Mouse (Mus musculus) forebrain, embryonic 12.5 days (tissue): Measurements from ENCODE around the gene Thada. TPM values are rescaled to one million over a fixed set of nuclear protein-coding genes. Genes with fewer than 3 reads are reported as not detected.
A peak's percentile ranks its signal among the peaks of the same experiment; 100 is the strongest.
"Not testable (repeated sequence)": the region's sequence is repeated elsewhere in the genome, so short reads cannot be mapped to it uniquely, and the experiment has no call there.

Experiments
- ATAC-seq: fragments of 200-750 bp; cut with Nextera tagmentation; 2 replicates; pipeline ENCODE4 v1.8.0; 2017; ENCODE audit warnings: moderate TSS enrichment; ENCODE audit not compliant: low FRiP score
- H3K27ac ChIP-seq: fragments of 300-500 bp; sonication (generic); 2 replicates; pipeline ENCODE4 v1.5.1; 2016; ENCODE audit warnings: mild to moderate bottlenecking
- H3K27me3 ChIP-seq: fragments of 300-500 bp; sonication (generic); 2 replicates; pipeline ENCODE4 v1.6.1; 2016; ENCODE audit warnings: mild to moderate bottlenecking
- H3K36me3 ChIP-seq: fragments of 300-500 bp; sonication (generic); replicated peaks from 2 replicates; pipeline ENCODE4 v1.6.1; 2016; ENCODE audit warnings: mild to moderate bottlenecking
- H3K4me1 ChIP-seq: fragments of 300-500 bp; sonication (generic); 2 replicates; pipeline ENCODE4 v1.6.1; 2016
- H3K4me2 ChIP-seq: fragments of 300-500 bp; sonication (generic); 2 replicates; pipeline ENCODE4 v1.6.1; 2016; ENCODE audit warnings: mild to moderate bottlenecking, moderate library complexity
- H3K4me3 ChIP-seq: fragments of 300-500 bp; sonication (generic); replicated peaks from 2 replicates; pipeline ENCODE4 v1.5.1; 2016; ENCODE audit warnings: mild to moderate bottlenecking
- H3K9ac ChIP-seq: fragments of 300-500 bp; sonication (generic); 2 replicates; pipeline ENCODE4 v1.6.1; 2016; ENCODE audit warnings: mild to moderate bottlenecking
- H3K9me3 ChIP-seq: fragments of 300-500 bp; sonication (generic); 2 replicates; pipeline ENCODE4 v1.6.1; 2016
- WGBS: fragments of 180-500 bp; shearing (Covaris S2); methylation state at CpG from one replicate; pipeline ENCODE4 v1.1.7; 2016; 5-methylcytosine and 5-hydroxymethylcytosine counted together
- polyA plus RNA-seq: library from polyadenylated mRNA; unstranded; fragments of >200 nt; fragmentation: Nextera tagmentation; extraction: Ambion mirVana; gene quantifications from 2 replicates; pipeline ENCODE4 v1.2.1, GENCODE M21; 2016

The Thada gene
- polyA plus RNA-seq, 1 experiment from 2014 or later = 11.8 TPM

GRCm38 (mm10) chr17:84189127-84189854, 276.7 kb downstream of the Thada start:
- WGBS = 76% methylated on average over 5 of the region's 5 CpGs
- peaks cover 32% of the 10 kb centered on the region for H3K4me1 ChIP-seq
- peak overlapping the region; percentile 71; the same call in 1 of the 2 replicates for H3K9ac ChIP-seq
- peaks cover 5% of the 10 kb centered on the region; the same call in 1 of the 2 replicates for H3K27me3 ChIP-seq
- H3K36me3 ChIP-seq = peaks cover 19% of the 10 kb centered on the region
- H3K27ac ChIP-seq = peak overlapping the region; percentile 96
- no peaks in the 10 kb centered on the region for H3K9me3 ChIP-seq
- ATAC-seq = no peak
- peak overlapping the region; percentile 84 for H3K4me2 ChIP-seq
- no peak overlapping the region for H3K4me3 ChIP-seq

DNA sequence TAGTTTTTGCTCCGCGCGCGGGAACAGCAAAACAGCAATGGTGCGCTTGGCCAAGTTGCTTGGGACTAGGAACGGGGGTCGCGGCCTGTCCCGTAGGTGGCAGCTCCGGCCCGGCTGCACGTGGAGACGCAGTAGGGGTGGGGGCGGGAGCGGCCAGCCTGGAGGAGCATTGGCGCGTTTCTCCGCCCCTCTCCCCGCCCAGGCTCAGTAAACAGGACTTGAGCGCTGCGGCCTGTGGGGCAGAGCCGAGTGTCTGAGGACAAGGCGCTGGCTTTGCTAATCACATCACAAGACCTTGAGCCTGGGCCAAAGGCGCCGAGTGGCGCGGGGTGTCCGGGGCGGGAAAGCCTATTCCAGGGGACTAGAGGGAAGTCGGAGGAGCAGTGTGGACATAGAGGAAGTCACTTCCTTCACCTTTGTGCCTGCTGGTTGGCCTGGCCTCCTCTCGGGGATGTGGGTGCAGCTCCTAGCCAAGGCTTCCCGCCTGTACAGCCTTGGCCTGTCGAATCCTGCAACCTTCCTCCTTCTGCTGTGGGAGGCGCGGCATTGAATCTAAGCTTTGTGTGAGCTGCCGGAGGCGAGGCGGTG, 277.5 kb downstream of the Thada start:
- peaks cover 35% of the 10 kb centered on the region for H3K4me1 ChIP-seq
- peak overlapping the region; percentile 84 for H3K4me2 ChIP-seq
- H3K9ac ChIP-seq = peak overlapping the region; percentile 71
- H3K9me3 ChIP-seq = no peaks in the 10 kb centered on the region
- peaks cover 5% of the 10 kb centered on the region; the same call in 1 of the 2 replicates for H3K27me3 ChIP-seq
- peaks cover 19% of the 10 kb centered on the region for H3K36me3 ChIP-seq
- peak; percentile 85 for ATAC-seq
- WGBS = under 1% methylated on average over 37 of the region's 38 CpGs
- peak overlapping the region; percentile 62 for H3K4me3 ChIP-seq
- peak overlapping the region; percentile 96 for H3K27ac ChIP-seq

GRCm38 (mm10) chr17:84187727-84188373, 278.2 kb downstream of the Thada start, which contains the start of gene Zfp36l2:
Zfp36l2 (minus strand) TSS chr17:84187947.
- Histone ChIP-seq H3K9ac (peak within 1 kb of the TSS; percentile 87), H3K4me1 (peaks cover 41% of the 10 kb centered on the region)

GRCm38 (mm10) chr17:84187264-84187663, 278.7 kb downstream of the Thada start:
- H3K9me3 ChIP-seq, H3K27me3 ChIP-seq, ATAC-seq: not testable (repeated sequence)
- Histone ChIP-seq H3K9ac (peak overlapping the region; percentile 87), H3K27ac (peak overlapping the region; percentile 96), H3K36me3 (peaks cover 17% of the 10 kb centered on the region), H3K4me3 (peak overlapping the region; percentile 68), H3K4me2 (peak overlapping the region; percentile 84), H3K4me1 (peaks cover 45% of the 10 kb centered on the region)
- WGBS = under 1% methylated on average over 14 of the region's 37 CpGs

More at GRCm38 (mm10) chr17:84187727-84188373, 278.2 kb downstream of the Thada start, which contains the start of gene Zfp36l2:
- peak; percentile 90 for ATAC-seq
- H3K4me3 ChIP-seq = peak within 1 kb of the TSS; percentile 68
- under 1% methylated on average over 69 of the region's 76 CpGs for WGBS
- peaks cover 5% of the 10 kb centered on the region; the same call in 1 of the 2 replicates for H3K27me3 ChIP-seq
- H3K4me2 ChIP-seq = peak within 1 kb of the TSS; percentile 84
- H3K27ac ChIP-seq = peak within 1 kb of the TSS; percentile 96
- H3K9me3 ChIP-seq = no peaks in the 10 kb centered on the region
- peaks cover 19% of the 10 kb centered on the region for H3K36me3 ChIP-seq

- Histone ChIP-seq H3K9me3 (no peaks in the 10 kb centered on the region), H3K9ac (peak overlapping the region; percentile 87), H3K27me3 (peaks cover 5% of the 10 kb centered on the region; the same call in 1 of the 2 replicates), H3K4me1 (peaks cover 49% of the 10 kb centered on the region), H3K36me3 (peaks cover 10% of the 10 kb centered on the region), H3K4me3 (peak overlapping the region; percentile 68), H3K4me2 (peak overlapping the region; percentile 81), H3K27ac (peak overlapping the region; percentile 89)
- ATAC-seq = no peak
- WGBS = 1% methylated on average over 79 of the region's 80 CpGs
Measured at GRCm38 (mm10) chr17:84186451-84187202, 279.4 kb downstream of the Thada start.

DNA sequence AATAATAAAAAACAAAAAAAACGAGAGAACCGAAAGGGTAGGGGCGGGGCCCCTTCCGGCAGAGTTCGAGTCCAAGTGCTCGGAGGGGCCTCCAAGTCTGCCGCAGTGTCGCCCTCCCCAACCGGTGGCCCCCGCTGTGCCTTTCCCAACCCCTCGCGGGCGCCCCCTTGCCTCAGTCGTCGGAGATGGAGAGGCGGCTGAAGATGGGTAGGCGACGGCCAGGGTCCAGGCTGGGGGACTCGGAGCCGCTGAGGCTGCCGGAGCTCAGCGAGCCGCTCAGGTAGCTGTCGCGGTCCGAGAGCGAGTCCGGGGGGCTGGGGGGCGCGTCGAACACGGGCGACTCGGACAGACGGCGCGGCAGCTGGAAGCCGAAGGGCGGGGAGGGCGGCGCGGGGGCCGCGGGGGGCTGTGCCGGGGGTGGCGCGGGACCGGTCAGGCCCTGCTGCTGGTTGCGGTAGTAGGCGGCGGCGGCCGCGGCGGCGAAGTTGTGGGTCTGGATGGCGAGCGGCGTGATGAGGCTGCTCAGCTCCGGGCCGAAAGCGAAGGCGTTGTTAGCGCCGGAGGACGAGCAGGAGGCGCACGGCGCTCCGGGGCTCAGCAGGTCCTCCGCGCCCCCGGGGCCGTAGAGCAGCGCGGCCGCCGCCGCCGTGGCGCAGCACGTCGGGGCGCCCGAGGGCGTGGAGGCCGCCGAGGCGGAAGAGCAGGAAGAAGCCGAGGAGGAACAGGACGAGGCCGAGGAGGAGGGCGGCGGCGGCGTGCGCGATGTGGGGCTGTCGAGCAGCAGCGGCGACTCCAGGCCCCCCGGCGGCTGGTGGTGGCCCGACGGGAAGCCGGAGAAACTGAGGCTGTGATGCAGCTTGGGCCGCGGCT, 280.2 kb downstream of the Thada start:
- Histone ChIP-seq H3K27me3 (peaks cover 5% of the 10 kb centered on the region; the same call in 1 of the 2 replicates), H3K9ac (peak overlapping the region; percentile 87), H3K4me1 (peaks cover 56% of the 10 kb centered on the region), H3K36me3 (peaks cover 7% of the 10 kb centered on the region; the same call in 1 of the 2 replicates), H3K4me3 (peak overlapping the region; percentile 68), H3K27ac (peak overlapping the region; percentile 89), H3K4me2 (peak overlapping the region; percentile 81), H3K9me3 (no peaks in the 10 kb centered on the region)
- ATAC-seq = no peak
- WGBS = under 1% methylated on average over 101 of the region's 108 CpGs

DNA sequence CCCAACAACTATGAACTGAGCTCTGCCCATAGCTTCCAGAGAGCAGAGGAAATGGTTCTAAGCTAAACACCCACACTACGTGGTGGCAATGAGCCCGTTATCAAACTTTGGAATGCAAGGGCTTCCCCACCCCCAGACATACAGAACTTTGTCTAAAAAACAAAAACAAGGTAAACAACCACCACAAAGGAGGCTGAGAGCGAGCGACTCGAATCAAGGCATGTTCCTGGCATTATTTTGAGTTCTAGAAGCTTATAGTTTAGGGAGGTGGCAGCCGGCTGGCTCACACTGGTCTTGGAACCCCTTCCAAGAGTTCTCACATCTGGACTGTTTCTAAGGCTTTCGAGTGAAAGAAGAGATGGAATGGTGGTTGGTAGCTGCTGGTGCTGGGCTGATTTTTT, 281.0 kb downstream of the Thada start:
- peak overlapping the region; percentile 87 for H3K9ac ChIP-seq
- ATAC-seq = no peak

GRCm38 (mm10) chr17:84183291-84183781, 282.7 kb downstream of the Thada start:
- H3K4me1 ChIP-seq = peaks cover 48% of the 10 kb centered on the region
- H3K36me3 ChIP-seq = peaks cover 7% of the 10 kb centered on the region; the same call in 1 of the 2 replicates
- peak overlapping the region; percentile 41 for H3K9ac ChIP-seq
- 8% methylated on average over 12 of the region's 12 CpGs for WGBS
- no peaks in the 10 kb centered on the region for H3K9me3 ChIP-seq
- ATAC-seq = no peak
- peaks cover 5% of the 10 kb centered on the region; the same call in 1 of the 2 replicates for H3K27me3 ChIP-seq
- H3K27ac ChIP-seq = peak overlapping the region; percentile 56; the same call in 1 of the 2 replicates
- peak overlapping the region; percentile 18 for H3K4me3 ChIP-seq
- H3K4me2 ChIP-seq = peak overlapping the region; percentile 47

More for the DNA sequence above, 281.0 kb downstream of the Thada start:
- Histone ChIP-seq H3K4me2 (peak overlapping the region; percentile 81), H3K4me3 (peak overlapping the region; percentile 68), H3K27me3 (peaks cover 5% of the 10 kb centered on the region; the same call in 1 of the 2 replicates), H3K36me3 (peaks cover 7% of the 10 kb centered on the region; the same call in 1 of the 2 replicates), H3K27ac (peak overlapping the region; percentile 21; the same call in 1 of the 2 replicates), H3K9me3 (no peaks in the 10 kb centered on the region), H3K4me1 (peaks cover 60% of the 10 kb centered on the region)
- WGBS = 8% methylated on average over 7 of the region's 7 CpGs

GRCm38 (mm10) chr17:84182311-84183271, 283.4 kb downstream of the Thada start:
- peak overlapping the region; percentile 47 for H3K4me2 ChIP-seq
- no peaks in the 10 kb centered on the region for H3K9me3 ChIP-seq
- peak overlapping the region; percentile 18; the same call in 1 of the 2 replicates for H3K4me3 ChIP-seq
- peaks cover 5% of the 10 kb centered on the region; the same call in 1 of the 2 replicates for H3K27me3 ChIP-seq
- peaks cover 47% of the 10 kb centered on the region for H3K4me1 ChIP-seq
- 34% methylated on average over 16 of the region's 16 CpGs for WGBS
- H3K9ac ChIP-seq = peak overlapping the region; percentile 41
- ATAC-seq = no peak
- H3K27ac ChIP-seq = peak overlapping the region; percentile 56
- peaks cover 7% of the 10 kb centered on the region; the same call in 1 of the 2 replicates for H3K36me3 ChIP-seq
